Mouse (Mus musculus) hindbrain, embryonic 15.5 days (tissue): ENCODE measurements around the gene Dlx4. TPM values are rescaled to one million over a fixed set of nuclear protein-coding genes. Genes with fewer than 3 reads are reported as not detected.
A peak's percentile ranks its signal among the peaks of the same experiment; 100 is the strongest.

Source experiments
- ATAC-seq: fragments of 200-750 bp; cut with Nextera tagmentation; 2 replicates; pipeline ENCODE4 v1.8.0; 2017; ENCODE audit warnings: low read depth, moderate number of reproducible peaks, moderate TSS enrichment; ENCODE audit not compliant: low FRiP score
- H3K27ac ChIP-seq: fragments of 300-500 bp; sonication (generic); replicated peaks from 2 replicates; pipeline ENCODE4 v1.5.1; 2015; ENCODE audit warnings: mild to moderate bottlenecking, inconsistent platforms
- H3K27me3 ChIP-seq: fragments of 300-500 bp; sonication (generic); 2 replicates; pipeline ENCODE4 v1.6.1; 2015; ENCODE audit warnings: control low read depth, inconsistent platforms
- H3K36me3 ChIP-seq: fragments of 300-500 bp; sonication (generic); 2 replicates; pipeline ENCODE4 v1.6.1; 2015; ENCODE audit warnings: control low read depth, inconsistent platforms
- H3K4me1 ChIP-seq: fragments of 300-500 bp; sonication (generic); replicated peaks from 2 replicates; pipeline ENCODE4 v1.6.1; 2015; ENCODE audit warnings: control low read depth, inconsistent platforms
- H3K4me2 ChIP-seq: fragments of 300-500 bp; sonication (generic); 2 replicates; pipeline ENCODE4 v1.6.1; 2015; ENCODE audit warnings: moderate library complexity, mild to moderate bottlenecking, inconsistent platforms
- H3K4me3 ChIP-seq: fragments of 300-500 bp; sonication (generic); 2 replicates; pipeline ENCODE4 v1.5.1; 2015; ENCODE audit warnings: mild to moderate bottlenecking, inconsistent platforms
- H3K9ac ChIP-seq: fragments of 300-500 bp; sonication (generic); 2 replicates; pipeline ENCODE4 v1.6.1; 2015; ENCODE audit warnings: inconsistent platforms
- H3K9me3 ChIP-seq: fragments of 300-500 bp; sonication (generic); 2 replicates; pipeline ENCODE4 v1.6.1; 2016; ENCODE audit warnings: control low read depth, inconsistent platforms
- WGBS: fragments of 180-500 bp; shearing (Covaris S2); methylation state at CpG from one replicate; pipeline ENCODE4 v1.1.7; 2015; 5-methylcytosine and 5-hydroxymethylcytosine counted together
- polyA plus RNA-seq: library from polyadenylated mRNA; unstranded; fragments of >200 nt; fragmentation: Nextera tagmentation; extraction: Ambion mirVana; gene quantifications from 2 replicates; pipeline ENCODE4 v1.2.1, GENCODE M21; 2015

Gene Dlx4
- polyA plus RNA-seq, 1 experiment from 2014 or later: not detected

DNA sequence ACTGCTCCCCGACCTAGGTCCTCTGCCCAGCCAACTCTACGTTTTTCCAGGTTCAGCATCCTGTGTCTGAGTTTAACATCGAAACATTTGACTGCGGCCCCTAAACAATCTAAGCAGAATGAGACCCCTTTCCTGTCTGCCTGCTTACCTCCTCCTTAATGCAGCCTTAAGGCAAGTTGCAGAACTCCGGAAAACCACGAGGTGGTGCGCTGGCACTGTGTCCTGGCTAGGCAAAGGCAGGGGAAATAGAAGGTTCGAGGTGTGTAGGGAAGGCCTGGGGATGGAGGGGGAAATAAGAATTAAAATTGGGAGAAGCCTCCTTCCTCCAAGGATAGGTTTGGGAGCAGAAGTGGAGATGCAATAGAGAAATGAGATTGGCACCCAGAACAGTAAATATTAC lies 27.6 kb downstream of the Dlx4 start:
- ATAC-seq: 0 out of 2 replicates have a peak, but pooled peaks have one; percentile 62
- Histone ChIP-seq H3K9ac (no peak overlapping the region), H3K27ac (no peak overlapping the region), H3K27me3 (peaks cover 48% of the 10 kb centered on the region), H3K9me3 (no peaks in the 10 kb centered on the region), H3K4me1 (peaks cover 23% of the 10 kb centered on the region), H3K4me3 (no peak overlapping the region), H3K36me3 (no peaks in the 10 kb centered on the region), H3K4me2 (no peak overlapping the region)
- 4% methylated on average over 8 of the region's 8 CpGs for WGBS

DNA sequence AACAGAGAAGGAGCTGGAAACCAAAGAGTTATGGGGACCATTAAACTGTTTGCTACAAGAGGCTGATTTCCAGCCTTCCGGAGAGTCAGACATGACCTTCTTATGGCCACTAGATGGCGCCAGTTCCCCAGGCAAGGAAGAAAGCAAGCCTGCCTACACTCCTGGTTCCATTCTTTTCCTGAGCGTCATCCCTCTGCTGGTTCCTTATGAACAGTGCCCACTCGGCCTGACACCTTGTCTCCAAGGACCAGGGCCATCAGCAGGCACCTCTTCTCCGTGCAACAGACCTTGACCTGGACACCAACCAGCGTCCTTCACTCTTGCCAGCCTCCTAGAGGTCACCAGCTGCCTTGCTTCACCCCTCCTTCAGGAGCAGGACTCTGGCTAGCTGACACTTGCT lies 29.0 kb downstream of the Dlx4 start:
- 1% methylated on average over 6 of the region's 6 CpGs for WGBS
- Histone ChIP-seq H3K9me3 (no peaks in the 10 kb centered on the region), H3K27me3 (peaks cover 34% of the 10 kb centered on the region), H3K36me3 (no peaks in the 10 kb centered on the region), H3K4me3 (no peak overlapping the region), H3K4me1 (peaks cover 23% of the 10 kb centered on the region), H3K4me2 (no peak overlapping the region), H3K27ac (no peak overlapping the region), H3K9ac (no peak overlapping the region)
- ATAC-seq: peak; percentile 74

DNA sequence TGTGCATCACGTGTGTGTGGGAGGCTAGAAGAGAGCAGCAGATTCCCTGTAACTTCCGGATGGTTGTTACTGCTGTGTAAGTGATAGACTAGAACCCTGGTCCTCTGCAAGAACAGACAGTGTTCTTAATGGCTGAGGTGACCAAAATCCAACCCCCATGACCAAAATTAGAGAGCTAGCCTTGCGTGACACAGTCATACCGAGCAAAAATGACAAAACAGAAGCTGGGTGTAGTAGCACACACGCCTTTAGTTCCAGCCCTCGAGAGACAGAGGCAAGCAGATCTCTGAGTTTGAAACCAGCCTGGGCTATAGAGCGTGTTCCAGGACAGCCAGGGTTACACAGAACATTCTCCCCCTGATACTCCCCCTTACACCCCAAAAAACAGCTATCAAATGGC lies 36.0 kb downstream of the Dlx4 start:
- H3K9ac ChIP-seq: no peak overlapping the region
- H3K4me3 ChIP-seq: no peak overlapping the region
- H3K4me1 ChIP-seq: peaks cover 14% of the 10 kb centered on the region
- no peak for ATAC-seq
- no peak overlapping the region for H3K4me2 ChIP-seq
- H3K27ac ChIP-seq: no peak overlapping the region
- no peaks in the 10 kb centered on the region for H3K36me3 ChIP-seq
- 0 out of 2 replicates have a peak, but pooled peaks cover 3% of the 10 kb centered on the region for H3K27me3 ChIP-seq
- H3K9me3 ChIP-seq: no peaks in the 10 kb centered on the region
- 86% methylated on average over 7 of the region's 7 CpGs for whole genome bisulfite sequencing

DNA sequence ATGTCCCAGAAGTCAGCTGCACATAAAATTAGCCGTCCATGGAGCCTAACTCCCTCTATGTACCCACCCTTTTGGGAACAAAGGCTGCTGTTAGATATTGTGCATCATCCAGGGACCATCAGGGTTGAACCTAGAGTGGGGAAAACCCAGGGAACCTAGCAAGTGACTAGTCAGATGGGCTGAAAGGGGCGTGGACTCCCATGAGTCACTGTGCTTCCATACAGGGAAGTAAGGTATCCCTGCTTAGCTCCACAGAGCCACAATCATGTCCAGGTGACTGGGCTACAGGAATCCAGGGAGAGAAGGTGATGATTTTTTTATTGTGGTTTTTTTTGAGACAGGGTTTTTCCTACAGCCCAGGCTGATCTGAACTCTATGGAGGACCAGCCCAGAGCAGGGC lies 37.1 kb downstream of the Dlx4 start:
- Histone ChIP-seq H3K9ac (no peak overlapping the region), H3K4me2 (no peak overlapping the region), H3K4me3 (no peak overlapping the region), H3K36me3 (no peaks in the 10 kb centered on the region), H3K9me3 (no peaks in the 10 kb centered on the region), H3K27me3 (no peaks in the 10 kb centered on the region), H3K4me1 (peaks cover 14% of the 10 kb centered on the region), H3K27ac (no peak overlapping the region)
- WGBS: 82% methylated on average over 2 of the region's 2 CpGs
- ATAC-seq: no peak

DNA sequence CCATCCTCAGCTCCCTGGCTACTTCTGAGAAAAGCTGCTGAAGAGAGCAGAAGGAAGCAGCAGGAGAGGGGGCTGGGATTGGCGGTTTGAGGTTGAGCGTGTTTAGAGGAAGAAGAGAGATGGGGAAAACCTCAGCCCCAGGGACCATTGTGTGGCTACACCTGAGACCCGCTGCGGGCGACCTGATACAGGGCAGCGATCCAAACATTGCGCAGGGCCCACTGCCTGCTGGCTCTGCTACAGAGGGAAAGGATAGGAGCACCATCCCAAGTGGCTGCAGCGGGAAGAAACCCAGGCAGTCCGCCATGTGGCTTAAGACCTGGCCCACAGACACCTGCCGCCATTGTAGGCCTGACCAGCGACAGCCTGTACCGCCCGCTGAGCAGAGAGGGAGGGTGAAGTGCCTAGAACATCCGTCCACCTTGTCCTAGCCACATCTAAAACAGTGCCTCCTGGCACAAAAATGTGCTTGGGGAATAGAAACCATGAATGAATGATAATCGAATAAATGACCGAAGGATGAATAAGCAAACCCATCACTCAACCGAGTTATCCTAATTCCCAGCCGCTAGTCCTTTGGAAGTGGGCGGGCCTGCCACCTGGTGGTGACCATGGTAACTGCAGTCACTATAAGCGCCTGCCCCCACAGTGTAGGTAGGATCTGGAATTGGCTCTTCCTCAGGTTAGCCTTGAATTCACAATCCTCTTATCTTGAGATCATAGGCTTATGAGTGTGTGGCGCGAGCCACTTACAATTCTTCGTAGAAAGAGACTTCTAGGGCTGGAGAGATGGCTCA lies 39.4 kb downstream of the Dlx4 start:
- ATAC-seq: peak; percentile 77
- Histone ChIP-seq H3K36me3 (no peaks in the 10 kb centered on the region), H3K4me3 (no peak overlapping the region), H3K9me3 (no peaks in the 10 kb centered on the region), H3K9ac (no peak overlapping the region), H3K4me1 (peaks cover 14% of the 10 kb centered on the region), H3K4me2 (peak overlapping the region; percentile 36), H3K27me3 (no peaks in the 10 kb centered on the region), H3K27ac (no peak overlapping the region)
- 25% methylated on average over 23 of the region's 23 CpGs for WGBS

DNA sequence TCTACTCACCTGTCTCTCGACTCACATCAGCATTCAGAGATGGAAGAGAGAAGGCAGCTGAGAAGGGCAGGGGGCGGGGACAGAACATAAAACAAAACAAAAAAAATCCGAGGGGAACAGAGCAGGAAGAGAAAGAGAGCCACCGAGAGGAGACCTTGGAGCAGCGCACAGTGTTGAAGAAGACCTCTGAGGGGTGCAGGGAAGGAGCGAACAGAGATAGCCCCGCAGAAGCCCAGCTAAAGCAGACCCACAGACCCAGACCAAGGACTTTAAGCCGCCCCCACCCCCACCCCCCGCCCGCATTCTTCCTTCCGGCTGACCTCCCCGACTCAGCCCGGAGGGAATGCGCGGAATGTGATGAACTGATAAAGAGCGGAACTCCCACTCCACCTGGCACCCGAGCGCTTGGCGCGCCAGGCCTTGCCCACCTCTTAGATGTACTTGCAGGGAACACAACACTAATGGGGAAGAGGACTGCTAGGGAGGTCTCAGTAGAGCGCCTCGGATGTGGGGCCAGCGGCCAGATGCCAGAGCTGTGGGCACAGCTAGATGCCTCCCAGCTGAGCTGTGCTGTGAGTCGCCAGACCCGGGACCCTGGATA lies 40.7 kb downstream of the Dlx4 start:
- H3K9me3 ChIP-seq: no peaks in the 10 kb centered on the region
- 0 out of 2 replicates have a peak, but pooled peaks have one; percentile 33 for ATAC-seq
- H3K4me2 ChIP-seq: peak overlapping the region; percentile 44
- WGBS: 4% methylated on average over 25 of the region's 25 CpGs
- H3K36me3 ChIP-seq: no peaks in the 10 kb centered on the region
- no peak overlapping the region for H3K9ac ChIP-seq
- H3K27me3 ChIP-seq: no peaks in the 10 kb centered on the region
- H3K27ac ChIP-seq: no peak overlapping the region
- H3K4me3 ChIP-seq: 0 out of 2 replicates have a peak overlapping the region, but pooled peaks have one; percentile 9
- peaks cover 14% of the 10 kb centered on the region for H3K4me1 ChIP-seq

DNA sequence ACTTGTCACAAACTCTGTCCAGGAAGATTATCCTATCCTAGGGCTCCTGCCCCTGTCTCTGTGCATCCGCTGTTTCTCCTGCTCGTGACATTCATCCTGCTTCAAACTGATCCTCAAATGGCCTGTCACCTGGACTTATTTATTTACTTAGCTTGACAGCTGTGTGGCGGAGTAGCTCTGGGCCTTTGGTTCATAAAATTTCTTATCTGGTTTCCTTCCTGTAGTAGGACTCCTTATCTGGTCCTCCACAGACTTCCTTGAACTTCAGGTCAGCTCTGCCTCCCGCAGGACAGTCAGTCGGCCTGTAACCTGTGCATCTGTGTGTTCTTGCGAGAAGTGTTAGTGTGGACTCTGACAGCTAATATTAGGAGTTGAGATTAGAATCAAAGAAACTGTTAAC lies 41.8 kb downstream of the Dlx4 start:
- Histone ChIP-seq H3K27ac (no peak overlapping the region), H3K4me2 (no peak overlapping the region), H3K36me3 (no peaks in the 10 kb centered on the region), H3K9ac (no peak overlapping the region), H3K27me3 (no peaks in the 10 kb centered on the region), H3K9me3 (no peaks in the 10 kb centered on the region), H3K4me1 (peaks cover 14% of the 10 kb centered on the region), H3K4me3 (no peak overlapping the region)
- WGBS: 80% methylated on average over 6 of the region's 6 CpGs
- ATAC-seq: no peak

DNA sequence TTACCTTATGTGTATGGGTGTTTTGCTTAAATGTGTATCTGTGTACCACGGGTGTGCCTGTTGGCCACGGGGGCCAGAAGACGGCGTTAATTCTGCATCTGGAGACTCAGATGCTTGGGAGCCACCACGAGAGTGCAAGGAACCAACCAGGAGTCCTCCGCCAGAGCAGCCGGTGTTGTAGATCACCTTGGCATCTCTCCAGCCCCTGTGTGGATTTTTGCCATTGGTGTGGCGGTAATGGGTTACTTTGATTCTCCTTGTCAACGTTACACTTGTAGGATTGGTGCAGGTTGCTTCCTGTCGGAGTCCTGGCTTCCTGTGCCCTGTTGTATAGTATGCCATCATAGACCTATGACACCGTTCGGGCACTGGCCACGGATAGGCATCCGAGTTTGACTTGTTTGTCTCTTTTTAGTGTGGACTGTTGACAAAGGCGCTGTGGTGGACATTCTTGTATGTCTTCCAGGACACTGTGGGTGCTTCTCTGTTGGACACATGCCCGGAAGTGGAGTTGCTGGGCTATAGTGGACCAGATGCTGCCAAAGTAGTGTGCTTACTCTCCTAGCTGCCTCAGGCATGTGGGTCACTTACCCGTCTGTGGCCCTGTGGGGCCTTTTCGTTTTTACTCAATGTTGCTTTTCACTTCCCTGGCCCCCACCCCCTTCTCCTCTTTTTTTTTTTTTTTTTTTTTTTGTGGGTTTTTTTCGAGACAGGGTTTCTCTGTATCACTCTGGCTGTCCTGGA lies 43.7 kb downstream of the Dlx4 start:
- ATAC-seq: no peak
- H3K9me3 ChIP-seq: no peaks in the 10 kb centered on the region
- H3K36me3 ChIP-seq: no peaks in the 10 kb centered on the region
- no peak overlapping the region for H3K27ac ChIP-seq
- H3K27me3 ChIP-seq: no peaks in the 10 kb centered on the region
- no peak overlapping the region for H3K9ac ChIP-seq
- WGBS: 86% methylated on average over 19 of the region's 19 CpGs
- H3K4me1 ChIP-seq: peaks cover 14% of the 10 kb centered on the region
- no peak overlapping the region for H3K4me3 ChIP-seq
- H3K4me2 ChIP-seq: no peak overlapping the region

DNA sequence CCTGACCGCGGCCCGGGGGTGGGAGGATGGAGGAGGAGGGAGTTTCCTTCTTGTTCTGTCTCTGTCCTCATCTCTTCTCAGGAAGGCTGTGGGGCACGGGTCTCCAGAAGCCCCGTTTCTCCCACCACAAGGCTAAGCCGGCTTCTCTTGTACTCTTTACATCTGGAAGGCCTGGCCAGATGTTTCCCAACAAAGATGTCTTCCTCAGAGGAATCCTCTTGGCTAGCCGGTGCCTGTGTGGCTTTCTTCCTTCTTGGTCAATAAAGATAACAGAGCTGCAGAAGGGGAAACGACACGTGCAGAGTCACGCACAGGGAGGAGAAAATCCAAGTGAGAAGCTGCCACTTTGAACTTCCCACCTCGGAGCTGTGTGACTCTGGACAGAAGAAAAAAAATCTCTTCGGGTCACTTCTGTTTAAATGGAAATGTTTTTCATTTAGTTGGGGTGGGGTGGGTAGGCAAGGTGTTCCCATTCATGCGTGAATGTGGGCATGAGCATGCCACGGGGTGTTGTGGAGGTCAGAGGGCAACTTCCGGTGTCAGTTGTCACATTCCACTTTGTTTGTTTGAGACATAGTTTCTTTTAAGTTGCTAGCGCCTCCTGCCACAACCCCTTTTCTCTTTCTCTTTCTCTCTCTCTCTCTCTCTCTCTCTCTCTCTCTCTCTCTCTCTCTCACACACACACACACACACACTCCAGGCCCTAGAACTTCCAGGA lies 44.8 kb downstream of the Dlx4 start:
- Histone ChIP-seq H3K9me3 (no peaks in the 10 kb centered on the region), H3K9ac (no peak overlapping the region), H3K36me3 (no peaks in the 10 kb centered on the region), H3K4me3 (no peak overlapping the region), H3K27me3 (no peaks in the 10 kb centered on the region), H3K4me1 (peaks cover 13% of the 10 kb centered on the region), H3K4me2 (no peak overlapping the region), H3K27ac (no peak overlapping the region)
- ATAC-seq: no peak
- WGBS: 20% methylated on average over 16 of the region's 16 CpGs

DNA sequence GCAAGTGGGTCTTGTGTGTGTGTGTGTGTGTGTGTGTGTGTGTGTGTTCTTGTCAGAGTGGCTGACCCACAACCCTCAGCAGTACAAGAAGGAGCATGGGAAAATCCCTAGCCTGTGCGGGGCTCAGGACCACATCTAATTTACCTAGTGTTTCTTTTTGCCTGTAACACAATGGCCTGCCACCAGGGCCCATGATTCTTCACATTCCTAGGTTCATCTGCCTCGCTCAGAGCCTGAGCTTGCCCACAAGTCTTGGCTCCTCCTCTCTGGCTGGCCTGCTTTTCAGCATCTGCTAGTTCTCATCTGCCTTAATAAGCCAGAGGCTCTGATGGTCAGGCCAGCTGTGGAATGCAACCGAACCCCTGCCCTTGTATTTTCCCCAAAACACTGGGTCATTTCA lies 45.7 kb downstream of the Dlx4 start:
- Histone ChIP-seq H3K4me1 (peaks cover 8% of the 10 kb centered on the region), H3K36me3 (no peaks in the 10 kb centered on the region), H3K9ac (no peak overlapping the region), H3K27ac (no peak overlapping the region), H3K9me3 (no peaks in the 10 kb centered on the region), H3K27me3 (no peaks in the 10 kb centered on the region), H3K4me2 (no peak overlapping the region), H3K4me3 (no peak overlapping the region)
- no peak for ATAC-seq
- WGBS: 26% methylated on average over 3 of the region's 3 CpGs

DNA sequence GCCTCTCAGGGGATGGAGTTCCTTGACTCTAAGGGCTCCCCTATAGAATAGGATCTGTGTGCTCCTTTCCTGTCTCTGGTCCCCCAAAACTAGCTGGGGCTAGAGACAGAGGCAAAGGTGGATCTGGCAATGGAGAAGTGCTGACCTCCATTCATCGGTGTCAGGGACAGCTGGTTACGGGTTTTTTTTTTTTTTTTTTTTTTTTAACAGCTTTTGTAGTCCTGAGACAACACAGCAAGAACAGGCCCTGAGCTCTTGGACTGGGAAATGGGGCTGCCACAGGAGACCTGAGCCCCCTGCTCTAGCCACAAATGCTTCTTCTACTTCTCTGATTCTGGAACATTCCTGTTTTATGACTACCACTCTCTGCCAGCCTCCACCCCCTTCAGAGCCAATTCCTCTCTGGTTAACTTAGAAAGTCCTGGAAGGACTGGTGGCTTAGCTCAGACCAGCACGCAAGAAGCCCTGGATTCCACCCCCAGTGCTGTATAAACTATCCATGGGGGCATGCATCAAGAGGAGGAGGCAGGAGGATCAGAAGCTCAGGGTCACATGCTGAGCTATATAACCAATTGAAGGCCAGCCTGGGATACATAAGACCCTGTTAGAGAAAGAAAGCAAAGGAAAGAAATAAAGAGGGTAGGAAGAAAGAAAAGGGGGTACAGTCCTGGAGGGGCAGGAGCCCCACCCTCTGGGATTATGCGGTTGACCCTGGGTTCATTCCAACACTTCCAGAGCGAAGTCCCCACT lies 47.5 kb downstream of the Dlx4 start:
- H3K4me1 ChIP-seq: peaks cover 4% of the 10 kb centered on the region; the same call in 1 of the 2 replicates
- no peak overlapping the region for H3K27ac ChIP-seq
- 72% methylated on average over 5 of the region's 5 CpGs for WGBS

More for the DNA sequence above, 47.5 kb downstream of the Dlx4 start:
- Histone ChIP-seq H3K36me3 (no peaks in the 10 kb centered on the region), H3K4me3 (no peak overlapping the region), H3K9me3 (no peaks in the 10 kb centered on the region), H3K27me3 (no peaks in the 10 kb centered on the region), H3K9ac (no peak overlapping the region), H3K4me2 (no peak overlapping the region)
- no peak for ATAC-seq
